ENCODE assay signal across 13 mouse cellular contexts in genomic region chr1:139192635-139193034, GRCm38 (mm10).
"Had no signal": no experiment of that assay in that cellular context is flagged by ENCODE, and none has a peak within 500 bp of the region (broad histone marks: within the 10 kb centered on the region; RNA-seq: fewer than 3 reads in every experiment).

No protein-coding gene starts in this region.

- ATAC-seq: midbrain, embryonic 13.5 days had no signal

- H3K27ac ChIP-seq: kidney, postnatal 0 days; limb, embryonic 12.5 days; liver, embryonic 14.5 days; midbrain, embryonic 13.5 days; neural tube, embryonic 15.5 days had no signal

- DNase-seq: kidney, adult 11 months; kidney, adult 9 months; kidney, postnatal 36 days; lung, adult 18-20 months; lung, postnatal 36 days; right cerebral cortex, adult 18-20 months; right cerebral cortex, postnatal 25 days; thymus, postnatal 36 days had no signal

- H3K4me3 ChIP-seq: limb, embryonic 12.5 days; midbrain, embryonic 13.5 days; neural tube, embryonic 15.5 days had no signal
